Mouse (Mus musculus): ENCODE data around the gene Fhit.

The Fhit gene

DNA sequence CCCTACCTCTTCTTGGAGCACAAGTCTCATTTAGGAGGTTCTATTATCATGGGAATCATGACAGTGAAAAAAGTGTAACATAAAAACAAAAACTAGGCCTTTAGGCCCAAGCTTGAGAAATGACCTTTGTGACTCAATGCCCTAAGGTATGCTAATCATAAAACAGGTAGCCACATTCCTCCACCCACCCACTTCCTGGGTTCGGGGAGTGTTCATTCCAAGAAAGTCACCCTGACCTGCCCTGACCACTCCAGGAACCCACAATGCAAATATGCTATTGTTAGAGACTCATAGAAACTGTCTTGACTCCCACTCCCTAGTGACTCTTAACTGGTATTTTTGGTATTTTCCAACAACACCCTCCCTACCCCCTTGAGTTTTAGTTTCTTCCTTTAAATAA, 1492.1 kb downstream of the Fhit start:
- no peak for DNase-seq

DNA sequence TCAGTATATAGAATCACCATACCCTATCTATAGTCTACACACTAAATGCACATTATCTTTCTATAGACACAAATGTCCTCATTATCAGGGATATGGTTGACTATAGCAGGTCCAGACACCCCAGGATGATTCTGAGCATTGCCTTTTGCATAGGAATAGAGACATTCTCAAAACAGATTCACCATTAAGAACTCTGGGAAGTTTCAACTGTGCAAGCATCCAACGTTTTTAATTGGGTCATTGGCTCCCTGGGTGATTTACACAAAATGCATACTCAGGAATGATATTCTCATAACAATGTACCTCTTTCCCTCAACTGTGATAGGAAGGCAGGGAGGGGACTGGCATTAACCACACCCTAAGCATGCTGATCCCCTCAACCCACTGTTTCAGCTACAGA, 1503.4 kb downstream of the Fhit start:
- no peak for DNase-seq

DNA sequence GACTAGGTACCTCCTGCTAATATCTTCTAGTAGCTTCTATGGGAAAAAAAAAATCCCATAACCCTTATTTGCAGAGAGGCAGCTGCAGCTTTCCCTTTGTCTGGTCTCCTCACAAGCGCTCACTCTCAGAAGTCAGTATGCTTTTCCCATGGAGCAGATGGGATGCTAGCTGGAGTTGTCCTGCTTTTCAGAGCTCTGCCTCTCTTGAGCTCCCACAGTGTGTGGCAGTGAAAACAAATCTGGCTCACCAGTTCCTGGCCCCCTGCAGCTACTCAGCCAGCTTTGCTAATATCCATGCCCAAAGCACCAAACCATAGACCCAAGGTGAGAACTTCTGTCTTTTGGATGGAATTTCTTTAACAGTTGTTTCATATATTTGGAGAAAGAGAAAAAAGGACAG, 1510.4 kb downstream of the Fhit start:
- DNase-seq: peak; percentile 53 to 75

DNA sequence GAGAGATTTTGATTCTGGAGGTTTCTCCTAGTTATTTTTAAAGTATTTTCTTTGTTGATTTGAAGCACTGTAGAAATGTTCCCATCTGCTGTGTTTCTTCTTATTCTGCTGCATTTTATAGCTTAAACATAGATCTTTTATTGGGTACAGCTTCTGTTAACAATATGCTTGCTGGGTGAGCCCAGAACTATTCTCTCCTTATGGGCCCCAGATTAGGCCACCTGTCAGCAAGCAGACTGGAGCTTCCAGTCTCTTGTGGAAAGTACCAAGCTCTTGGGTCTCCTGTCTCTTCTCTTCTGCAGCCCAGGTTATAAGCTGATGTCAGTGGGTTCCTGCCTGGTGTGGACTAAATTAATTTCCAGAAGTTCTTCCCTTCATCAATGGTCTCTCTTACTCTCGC, 1513.4 kb downstream of the Fhit start:
- no peak for DNase-seq

DNA sequence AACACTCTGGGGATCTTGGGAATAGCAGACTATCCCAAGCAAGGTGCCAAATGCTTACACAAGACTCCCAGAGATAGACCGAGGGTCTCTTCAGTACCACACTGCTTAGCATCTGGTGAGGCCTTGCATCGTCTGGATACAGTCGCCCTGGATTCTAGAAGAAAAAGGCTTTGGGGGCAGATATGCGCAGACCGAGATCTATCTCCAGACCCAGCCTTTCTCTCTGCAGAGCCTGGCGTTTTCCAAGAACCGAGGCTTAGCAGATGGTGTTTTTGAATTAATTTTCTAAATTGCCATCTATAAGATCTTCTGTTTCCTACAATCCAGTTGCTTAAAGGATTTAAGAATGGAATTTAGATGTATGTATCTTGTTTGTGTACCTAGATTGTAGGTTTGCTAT, 1515.6 kb downstream of the Fhit start:
- DNase-seq: no peak

DNA sequence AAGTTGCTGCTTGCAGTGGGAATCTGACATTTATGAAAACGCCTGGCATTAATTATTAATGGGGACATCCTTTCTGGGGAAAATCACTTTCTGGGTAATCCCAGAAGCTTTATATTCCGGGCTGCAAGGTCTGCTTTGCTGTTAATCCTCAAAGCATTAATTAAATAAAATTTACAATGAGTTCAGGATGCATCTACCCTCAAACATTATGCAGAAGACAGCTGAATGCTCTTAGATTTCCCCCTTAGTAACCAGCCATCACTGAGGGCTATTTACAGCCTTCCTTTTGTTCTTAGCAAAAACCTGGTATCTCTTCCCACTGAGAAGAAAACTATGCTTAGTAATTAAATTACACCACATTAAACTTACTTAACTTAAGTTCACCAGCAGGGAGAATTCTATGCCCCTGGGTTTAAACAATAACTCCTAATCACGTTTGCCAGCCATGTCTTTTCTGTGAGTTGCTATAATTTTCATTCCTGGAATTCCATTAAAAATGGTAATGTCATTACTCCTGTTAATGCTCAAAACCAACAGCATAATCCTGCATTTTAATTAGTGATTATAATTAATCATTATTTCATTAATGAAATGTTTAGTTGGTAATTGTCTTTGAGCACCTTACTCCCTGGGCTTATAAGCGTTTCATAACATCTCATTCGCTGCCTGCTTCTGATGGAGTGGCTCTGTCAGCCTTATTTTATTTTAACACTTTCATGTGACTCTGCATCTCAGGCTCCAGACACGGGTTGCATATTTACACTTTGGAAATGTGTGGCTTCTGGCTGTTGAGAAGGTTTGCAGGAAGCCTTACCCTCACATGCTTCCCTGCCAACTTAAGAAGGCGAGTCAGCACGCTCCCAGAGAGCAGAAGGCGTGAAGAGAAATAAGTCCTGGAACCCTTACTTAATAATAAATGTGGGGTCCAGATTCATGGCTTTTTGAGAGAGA, 1517.3 kb downstream of the Fhit start:
- DNase-seq: no peak

DNA sequence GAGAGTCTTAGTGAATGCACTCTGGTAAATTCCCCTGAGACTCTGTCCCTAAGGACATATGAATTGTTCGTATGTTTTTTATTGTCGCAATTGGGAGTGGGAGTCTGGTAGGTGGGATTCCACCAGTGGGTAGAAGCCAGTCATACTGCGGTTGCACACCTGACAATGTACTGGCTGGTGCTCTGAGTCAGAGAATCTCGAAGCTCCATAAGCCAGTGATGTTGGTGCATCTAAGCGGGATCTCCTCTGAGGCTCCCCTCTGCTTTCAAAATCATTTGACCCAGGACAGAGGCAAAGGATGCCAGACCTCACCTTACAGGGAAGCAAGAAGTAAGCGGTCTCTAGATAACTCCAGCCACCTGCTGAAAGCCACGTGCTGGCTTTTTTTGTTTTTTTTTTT, 1518.1 kb downstream of the Fhit start:
- no peak for DNase-seq

DNA sequence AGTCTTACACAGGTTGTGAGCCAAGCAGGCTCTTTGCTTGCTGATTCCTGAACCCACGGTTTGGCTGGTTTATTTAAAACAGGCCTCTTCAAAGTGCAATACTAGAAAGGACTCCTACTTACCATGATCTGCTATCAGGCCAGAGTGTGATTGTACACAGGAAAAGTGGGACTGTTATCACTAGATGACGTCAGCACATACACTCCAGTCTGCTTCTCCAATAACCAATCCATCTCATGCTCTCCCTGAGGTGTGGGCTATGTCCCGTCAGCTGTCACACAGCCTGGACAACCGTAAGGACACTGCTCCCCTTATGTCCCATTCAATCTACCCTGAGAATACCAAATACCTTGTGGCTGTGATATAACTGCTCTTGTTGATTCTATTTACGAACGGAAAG, 1519.2 kb downstream of the Fhit start:
- DNase-seq: no peak

DNA sequence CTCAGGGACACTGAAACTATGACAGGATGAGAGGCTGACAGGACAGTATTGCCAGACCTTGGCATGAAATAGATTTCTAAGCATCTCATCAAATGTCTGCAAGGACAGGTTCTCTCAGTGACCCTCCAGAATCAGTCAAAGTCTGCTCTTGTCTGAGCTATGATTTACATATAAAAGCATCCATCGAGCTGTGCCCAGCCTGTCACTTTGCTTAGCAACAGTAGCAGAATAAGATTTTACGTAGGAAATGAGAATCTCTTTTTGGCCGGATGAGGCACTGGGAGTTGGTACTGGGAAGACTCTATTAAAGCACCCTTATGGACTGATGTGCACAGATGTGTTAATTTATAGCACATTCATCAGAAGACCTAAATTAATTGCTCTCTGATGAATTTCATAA, 1519.8 kb downstream of the Fhit start:
- DNase-seq: no peak

DNA sequence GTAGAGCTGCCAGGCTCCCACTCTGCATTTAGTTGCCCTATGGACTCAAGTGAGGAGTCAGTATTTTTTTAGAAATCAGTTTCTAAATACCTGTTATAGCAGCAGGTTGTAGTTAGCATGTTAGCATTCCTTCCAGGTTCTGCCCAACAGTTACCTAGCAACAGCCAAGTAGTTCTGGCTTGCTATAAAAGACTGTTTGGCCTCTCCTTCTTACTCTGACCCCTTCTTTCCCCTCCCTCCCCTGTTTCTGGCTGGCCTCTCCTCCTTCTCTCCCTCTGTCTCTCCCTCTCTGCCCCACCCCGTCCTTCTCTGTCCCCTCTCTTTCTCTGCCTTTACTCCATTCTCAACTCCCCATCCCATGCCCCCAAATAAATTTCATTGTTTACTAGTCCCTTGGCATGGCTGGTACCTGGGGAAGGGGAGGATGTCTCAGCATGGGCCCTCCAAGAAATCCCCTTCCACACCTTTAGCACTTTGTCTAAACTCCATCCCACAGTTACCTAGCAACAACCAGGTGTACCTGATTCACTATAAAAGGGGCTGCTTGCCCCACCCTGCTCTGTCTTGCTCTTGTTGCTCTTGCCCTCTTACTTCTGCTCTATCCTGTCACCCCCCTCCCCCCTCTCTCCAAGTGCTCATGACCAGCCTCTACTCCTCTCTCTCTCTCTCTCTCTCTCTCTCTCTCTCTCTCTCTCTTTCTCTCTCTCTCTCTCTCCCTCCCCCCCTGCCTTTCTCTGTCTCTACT, 1527.4 kb downstream of the Fhit start:
- no peak for DNase-seq

DNA sequence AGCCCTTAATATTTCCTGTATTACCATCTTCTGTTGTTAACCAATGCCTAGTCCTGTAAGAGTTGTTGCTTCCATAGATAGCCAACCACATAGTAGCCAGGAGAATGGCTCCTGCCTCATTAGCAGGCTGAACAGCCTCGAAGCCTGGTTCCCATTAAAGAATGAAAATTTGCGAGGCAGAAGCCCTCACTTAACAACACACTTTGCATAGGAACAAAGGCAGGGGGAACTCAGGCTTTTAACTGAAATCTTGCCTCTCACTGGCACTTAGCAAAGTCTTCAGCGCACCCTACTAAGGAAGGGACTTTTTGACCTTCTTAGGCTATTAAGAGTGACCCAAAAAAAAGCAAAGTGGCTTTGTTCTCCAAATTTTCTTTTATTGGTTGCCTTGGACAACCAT, 1529.3 kb downstream of the Fhit start:
- DNase-seq: no peak

DNA sequence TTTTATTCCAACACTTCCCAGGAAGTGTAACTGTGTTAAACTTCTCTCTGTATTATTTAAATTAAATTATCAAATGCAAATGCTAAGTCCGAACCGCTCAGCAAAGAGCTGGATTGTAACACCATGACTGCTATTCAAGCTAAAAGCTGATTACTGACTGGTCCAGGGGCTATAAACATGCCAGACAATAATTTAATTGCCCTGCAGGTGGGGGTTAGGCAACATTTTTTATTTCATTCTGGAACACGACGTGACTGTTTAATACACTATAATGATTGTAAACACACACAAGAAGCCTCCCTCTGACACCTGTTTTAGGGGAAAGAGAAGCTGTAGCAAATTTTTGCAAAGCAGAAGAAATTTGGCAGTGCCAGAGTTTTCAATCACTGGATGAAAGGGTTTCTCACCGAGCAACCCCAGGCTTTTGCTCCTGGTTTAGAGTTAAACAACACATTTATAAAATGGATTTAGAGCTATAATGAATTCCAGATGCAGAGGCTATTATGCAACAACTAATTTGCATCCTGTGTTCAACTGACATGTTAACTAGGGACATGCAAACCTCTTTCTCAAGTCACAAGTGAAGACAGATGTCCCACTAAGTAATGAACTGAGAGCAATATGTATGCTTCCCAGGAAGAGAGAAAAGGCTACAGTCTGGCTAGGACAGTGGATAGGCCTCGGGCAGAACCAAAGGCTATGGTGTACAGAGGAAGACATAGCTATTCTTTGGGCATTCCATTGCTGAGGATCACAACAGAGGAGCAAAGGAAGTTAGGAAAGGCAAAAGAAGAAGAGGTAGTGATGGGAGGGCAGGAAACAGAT, 1538.4 kb downstream of the Fhit start:
- DNase-seq: no peak

DNA sequence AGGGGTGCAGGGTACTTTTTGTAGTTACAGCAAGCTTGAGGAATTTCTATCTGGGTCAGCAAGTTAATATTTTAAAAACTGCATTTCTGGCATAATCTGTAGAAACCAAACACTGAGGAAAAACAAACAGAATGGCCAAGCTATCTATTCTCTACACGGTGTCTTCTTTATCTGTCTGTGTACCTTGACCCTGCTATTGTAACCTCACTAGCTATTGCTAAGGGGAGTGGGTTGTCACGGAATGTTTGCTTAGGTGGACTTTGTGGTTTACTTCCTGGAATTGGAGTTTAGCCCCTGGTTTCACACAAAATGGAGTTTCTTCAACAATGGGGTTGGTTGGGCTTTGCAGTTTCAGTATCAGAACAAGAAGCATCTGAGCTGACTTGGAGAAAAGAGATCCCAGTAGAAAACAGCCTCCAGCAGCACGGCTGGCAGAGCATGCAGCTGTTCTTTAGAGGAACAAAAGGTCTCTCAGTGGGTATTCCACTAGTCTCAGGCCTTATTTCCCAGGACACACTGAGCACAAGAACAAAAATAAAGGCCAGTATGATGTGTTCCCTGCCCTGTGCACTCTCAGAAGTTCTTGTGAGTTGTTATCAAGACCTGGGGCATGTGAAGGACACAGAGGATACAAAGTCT, 1540.8 kb downstream of the Fhit start:
- DNase-seq: no peak

DNA sequence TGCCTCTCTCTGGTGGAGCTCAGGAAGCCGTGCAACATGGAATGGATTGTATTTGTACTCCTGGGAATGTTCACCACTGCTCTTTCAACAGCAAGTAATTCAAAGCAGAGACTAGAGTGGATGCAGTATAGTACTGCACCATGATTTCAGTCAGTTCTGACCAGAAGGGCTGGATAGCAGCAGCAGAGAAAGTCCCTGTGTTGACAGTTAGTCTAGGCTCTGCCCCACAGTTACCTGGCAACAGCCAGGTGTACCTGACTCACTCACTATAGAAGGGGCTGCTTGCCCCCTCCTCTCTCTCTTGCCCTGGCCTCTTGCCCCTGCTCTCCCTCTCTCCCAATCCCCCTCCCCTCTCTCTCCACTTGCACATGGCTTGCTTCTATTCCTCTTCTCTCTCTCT, 1542.0 kb downstream of the Fhit start:
- no peak for DNase-seq

DNA sequence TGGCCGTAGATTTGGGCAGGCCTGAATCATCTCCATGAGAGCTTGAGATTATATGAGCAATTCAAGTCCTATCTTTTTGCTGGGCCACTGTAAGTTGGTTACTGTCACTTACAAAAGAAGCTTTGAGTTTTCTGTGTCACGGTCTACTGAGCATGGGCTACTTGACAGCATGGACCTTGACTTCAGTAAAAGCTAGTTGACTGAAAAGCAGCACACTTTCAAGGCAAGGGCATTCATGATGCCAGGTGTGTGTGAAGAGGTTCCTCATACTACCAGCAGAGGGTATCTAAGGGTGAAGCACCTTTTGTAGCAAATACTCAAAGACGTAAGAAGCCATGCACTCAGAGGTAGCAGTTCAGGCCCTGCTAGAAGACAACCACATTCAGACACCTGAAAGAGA, 1548.7 kb downstream of the Fhit start:
- no peak for DNase-seq

DNA sequence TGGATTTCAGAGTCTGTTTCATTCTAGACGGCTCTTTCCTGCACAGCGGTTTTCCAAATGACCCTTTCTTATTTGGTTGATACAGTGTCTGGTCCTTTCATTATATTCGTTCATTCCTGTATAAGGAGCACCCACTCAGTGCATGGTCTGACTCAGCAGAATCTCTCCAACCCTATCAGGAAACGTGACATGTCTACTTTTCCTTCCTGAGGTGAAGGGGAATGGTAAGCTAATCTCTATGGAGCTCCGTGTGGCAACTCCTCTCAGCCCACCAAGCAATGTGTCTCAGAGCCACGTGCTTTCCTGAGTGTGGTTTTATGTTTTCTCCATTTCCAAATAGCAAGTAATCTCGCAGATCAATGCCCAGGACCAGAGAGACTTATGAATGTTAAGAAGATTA, 1552.7 kb downstream of the Fhit start:
- DNase-seq: no peak

DNA sequence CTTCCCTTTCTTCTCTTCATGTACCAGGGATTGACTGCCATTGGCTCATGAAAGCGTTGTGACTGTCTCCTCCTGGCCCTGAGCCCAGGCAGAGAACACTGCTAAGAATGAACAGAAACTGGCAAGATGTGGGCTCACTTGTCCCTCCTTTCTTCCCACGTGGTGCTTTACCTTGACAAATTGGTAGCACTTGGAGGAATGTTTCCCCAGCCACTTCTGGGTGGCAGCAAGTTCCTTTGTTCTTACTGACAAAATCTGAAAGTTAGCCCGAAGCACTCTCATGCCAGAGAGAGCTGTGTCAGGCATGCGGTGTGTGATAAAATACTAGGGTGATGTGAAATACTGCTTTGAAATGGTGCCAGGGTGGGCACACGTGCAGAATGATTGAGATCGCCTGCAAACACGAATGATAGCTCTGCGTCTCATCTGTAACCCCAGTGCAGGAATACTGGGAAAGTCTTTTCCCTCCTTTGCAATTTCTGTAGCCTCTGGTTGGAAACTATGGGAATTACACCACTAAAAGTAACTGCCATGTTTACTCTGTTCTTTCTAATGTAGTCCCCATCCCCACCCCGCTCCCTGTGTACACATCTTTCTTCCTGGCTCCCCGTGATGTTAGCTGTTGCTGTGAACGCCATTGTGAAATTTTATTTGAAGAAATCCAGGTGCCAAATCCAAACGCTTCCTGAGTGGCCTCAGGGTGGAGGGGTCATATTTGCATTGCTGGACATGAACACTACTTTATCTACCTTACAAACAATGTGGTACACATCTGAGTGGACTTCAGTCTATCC, 1555.1 kb downstream of the Fhit start:
- peak; percentile 42 to 48 for DNase-seq

DNA sequence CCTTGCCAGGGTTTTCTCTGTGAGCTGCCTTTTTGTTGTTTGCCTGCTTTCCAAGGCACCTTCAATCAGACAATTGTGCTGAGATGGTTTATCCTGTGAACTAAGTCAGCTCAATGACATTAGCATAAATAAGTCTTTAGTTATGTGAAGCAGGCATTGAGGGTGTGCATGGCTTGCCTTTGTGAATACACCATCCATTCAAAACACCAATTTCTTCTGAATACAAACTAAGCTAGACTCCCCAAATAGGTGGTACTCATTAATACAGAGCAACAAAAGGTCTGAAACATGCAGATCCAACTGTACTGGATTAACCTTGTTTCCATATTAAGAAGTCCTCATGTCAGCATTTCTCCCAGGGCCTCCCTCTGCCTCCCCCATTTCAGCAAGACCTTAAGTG, 1561.6 kb downstream of the Fhit start:
- no peak for DNase-seq

DNA sequence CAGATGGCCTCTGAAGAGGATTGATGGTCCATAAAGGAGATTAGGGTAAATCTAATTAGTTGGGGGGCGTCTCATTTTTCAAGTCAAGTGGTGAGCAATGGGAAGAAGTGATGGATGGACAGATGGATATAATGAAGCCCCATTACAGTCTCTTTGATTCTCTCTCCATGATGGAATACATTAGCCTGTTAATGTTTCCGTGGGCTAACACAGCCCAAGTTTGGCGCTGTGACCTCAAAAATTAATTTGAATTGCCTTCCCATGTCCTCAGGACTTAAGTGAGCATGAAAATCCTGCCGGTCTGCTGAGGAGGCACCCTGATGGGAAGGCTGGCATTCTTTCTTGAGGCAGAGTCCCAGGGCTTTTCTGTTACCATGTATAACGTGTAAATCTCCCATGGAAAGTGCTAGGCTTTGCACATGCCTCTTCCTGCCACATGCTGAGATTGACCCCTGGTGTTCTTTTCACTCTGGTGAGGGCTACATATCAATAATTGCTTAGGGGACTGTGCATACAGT, 1564.3 kb downstream of the Fhit start:
- DNase-seq: peak; percentile 77 to 80

DNA sequence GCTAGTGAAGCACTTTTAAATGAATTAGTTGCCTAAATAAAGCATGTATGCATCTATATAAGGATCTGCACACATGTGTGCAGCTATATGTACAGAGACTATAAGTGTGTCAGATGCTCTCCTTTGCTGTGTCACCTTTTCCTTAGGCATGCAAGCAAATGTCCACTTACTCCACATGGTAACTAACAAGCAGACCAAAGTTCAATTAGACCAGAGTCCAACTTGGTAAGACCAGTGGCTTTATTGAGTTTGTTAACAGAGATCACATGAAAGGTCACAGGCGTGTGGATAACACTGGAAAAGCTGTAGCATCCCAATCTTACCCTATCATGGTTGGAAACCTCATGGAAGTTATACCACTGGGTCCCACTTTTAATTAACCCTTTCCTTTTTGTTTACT, 1572.7 kb downstream of the Fhit start:
- no peak for DNase-seq

DNA sequence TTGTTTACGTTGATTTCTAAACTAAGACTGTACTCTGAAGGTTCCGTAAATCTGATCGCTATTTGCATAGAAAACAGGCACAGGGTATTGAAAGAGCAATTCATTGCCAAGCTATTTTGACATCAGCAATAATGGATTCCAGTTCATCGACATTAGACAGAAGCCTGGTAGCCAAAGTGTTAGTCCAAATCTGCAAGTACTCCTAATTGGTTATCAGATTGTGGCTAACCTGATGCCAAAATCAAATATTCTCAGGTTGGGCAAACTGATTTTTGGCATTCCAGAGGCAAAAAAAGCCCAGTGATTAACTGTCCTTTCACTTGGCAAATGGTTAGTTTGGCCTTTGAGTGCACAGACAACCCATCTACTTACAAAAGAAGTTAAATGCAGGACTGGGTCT, 1573.9 kb downstream of the Fhit start:
- no peak for DNase-seq
